Mouse (Mus musculus): ENCODE results near the gene Kl.

GRCm38 (mm10) chr5:151022939-151023338 is 70.5 kb downstream of the Kl start:
- TF ChIP-seq CTCF (IDR thresholded peaks at IDR 0.05; ENCODE audit: low read depth, low read length), result no peak
- TF ChIP-seq POLR2A (IDR thresholded peaks at IDR 0.05; ENCODE audit: extremely low read depth, insufficient read depth, low read length), result no peak

Measured in liver, adult 2 months (tissue).